Mouse (Mus musculus) testis, adult 2 months (tissue): ENCODE measurements around the gene Apbb1. TPM values are rescaled to one million over a fixed set of nuclear protein-coding genes. Genes with fewer than 3 reads are reported as not detected.
A peak's percentile ranks its signal among the peaks of the same experiment; 100 is the strongest.

Experiments used
- H3K27ac ChIP-seq: fragments of 200-500 bp; 2 replicates; pipeline ENCODE4 v1.5.1; 2012; ENCODE audit warnings: low read depth, low read length; ENCODE audit not compliant: control insufficient read depth, insufficient read depth
- H3K27me3 ChIP-seq: fragments of 200-500 bp; 2 replicates; pipeline ENCODE4 v1.6.1; 2012; ENCODE audit warnings: mild to moderate bottlenecking, low read length, moderate library complexity; ENCODE audit not compliant: control insufficient read depth, insufficient read depth
- H3K36me3 ChIP-seq: fragments of 200-500 bp; 2 replicates; pipeline ENCODE4 v1.6.1; 2012; ENCODE audit warnings: mild to moderate bottlenecking, low read length; ENCODE audit not compliant: control insufficient read depth, insufficient read depth
- H3K4me1 ChIP-seq: fragments of 200-500 bp; 2 replicates; pipeline ENCODE4 v1.6.1; 2012; ENCODE audit warnings: low read length; ENCODE audit not compliant: control insufficient read depth, insufficient read depth
- H3K4me3 ChIP-seq: fragments of 200-500 bp; 2 replicates; pipeline ENCODE4 v1.5.1; 2012; ENCODE audit warnings: low read depth, mild to moderate bottlenecking, low read length, moderate library complexity, mixed read lengths; ENCODE audit not compliant: control insufficient read depth
- CTCF ChIP-seq: fragments of 200-500 bp; IDR thresholded peaks from 2 replicates; pipeline ENCODE4 v1.5.1; 2012; ENCODE audit warnings: low read depth, mild to moderate bottlenecking, inconsistent platforms, low read length, moderate library complexity; ENCODE audit not compliant: control insufficient read depth, insufficient read depth, insufficient replicate concordance
- POLR2A ChIP-seq: fragments of 200-500 bp; IDR thresholded peaks from 2 replicates; pipeline ENCODE4 v1.6.1; 2012; ENCODE audit warnings: low read depth, mild to moderate bottlenecking, inconsistent platforms, low read length, moderate library complexity; ENCODE audit not compliant: control insufficient read depth
- polyA plus RNA-seq: library from polyadenylated mRNA; depleted of rRNA; stranded (reverse); fragments of >200 nt; gene quantifications from 2 replicates; pipeline ENCODE4 v1.2.3, GENCODE M21; 2012

Apbb1 gene
- polyA plus RNA-seq, 1 experiment = 33.9 TPM

DNA sequence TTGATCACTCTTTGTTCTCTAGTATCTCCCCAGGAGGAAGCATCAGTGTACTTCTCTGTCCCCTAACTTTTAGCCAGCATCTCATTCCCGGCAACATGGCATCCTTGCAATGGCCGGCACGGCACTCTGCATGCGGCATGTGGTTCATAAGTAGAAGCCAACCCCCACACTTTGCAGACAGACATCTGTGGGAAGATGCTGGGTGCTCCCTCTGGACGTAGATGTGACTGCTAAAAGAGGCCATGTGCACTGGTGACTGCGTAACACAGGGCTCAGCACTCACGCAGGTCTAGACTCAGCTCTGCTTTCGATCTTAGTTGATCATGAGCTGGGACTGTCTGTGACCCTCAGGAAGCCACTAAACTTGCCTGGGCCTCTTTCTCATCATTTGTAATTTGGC, 8.5 kb downstream of the Apbb1 start:
- no peak for TF ChIP-seq CTCF
- no peak for TF ChIP-seq POLR2A
- no peak overlapping the region for H3K4me3 ChIP-seq
- H3K4me1 ChIP-seq = peaks cover 9% of the 10 kb centered on the region
- H3K27me3 ChIP-seq = no peaks in the 10 kb centered on the region
- H3K36me3 ChIP-seq = no peaks in the 10 kb centered on the region
- H3K27ac ChIP-seq = no peak overlapping the region

DNA sequence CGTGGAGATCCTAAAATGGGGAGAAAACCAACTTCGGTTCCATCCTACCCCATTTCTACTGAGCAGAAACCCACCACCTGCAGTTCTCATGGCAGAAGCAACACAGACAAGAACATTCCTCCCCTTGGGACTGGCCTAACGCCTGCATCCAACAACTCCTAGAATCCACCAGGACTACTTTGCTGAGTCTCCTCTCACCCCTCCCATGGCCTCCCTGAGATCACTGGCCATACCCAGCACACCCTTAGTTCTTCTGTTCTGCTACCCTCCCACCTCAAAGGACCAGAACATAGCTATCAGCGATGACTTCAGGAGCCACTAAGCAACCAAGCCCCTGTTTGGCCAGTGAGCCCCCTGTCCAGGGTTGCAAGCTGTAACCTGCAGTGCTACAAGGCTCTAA, 10.7 kb downstream of the Apbb1 start:
- Histone ChIP-seq H3K27me3 (no peaks in the 10 kb centered on the region), H3K27ac (no peak overlapping the region), H3K36me3 (no peaks in the 10 kb centered on the region), H3K4me1 (peaks cover 9% of the 10 kb centered on the region), H3K4me3 (no peak overlapping the region)
- no peak for TF ChIP-seq CTCF
- TF ChIP-seq POLR2A = no peak

DNA sequence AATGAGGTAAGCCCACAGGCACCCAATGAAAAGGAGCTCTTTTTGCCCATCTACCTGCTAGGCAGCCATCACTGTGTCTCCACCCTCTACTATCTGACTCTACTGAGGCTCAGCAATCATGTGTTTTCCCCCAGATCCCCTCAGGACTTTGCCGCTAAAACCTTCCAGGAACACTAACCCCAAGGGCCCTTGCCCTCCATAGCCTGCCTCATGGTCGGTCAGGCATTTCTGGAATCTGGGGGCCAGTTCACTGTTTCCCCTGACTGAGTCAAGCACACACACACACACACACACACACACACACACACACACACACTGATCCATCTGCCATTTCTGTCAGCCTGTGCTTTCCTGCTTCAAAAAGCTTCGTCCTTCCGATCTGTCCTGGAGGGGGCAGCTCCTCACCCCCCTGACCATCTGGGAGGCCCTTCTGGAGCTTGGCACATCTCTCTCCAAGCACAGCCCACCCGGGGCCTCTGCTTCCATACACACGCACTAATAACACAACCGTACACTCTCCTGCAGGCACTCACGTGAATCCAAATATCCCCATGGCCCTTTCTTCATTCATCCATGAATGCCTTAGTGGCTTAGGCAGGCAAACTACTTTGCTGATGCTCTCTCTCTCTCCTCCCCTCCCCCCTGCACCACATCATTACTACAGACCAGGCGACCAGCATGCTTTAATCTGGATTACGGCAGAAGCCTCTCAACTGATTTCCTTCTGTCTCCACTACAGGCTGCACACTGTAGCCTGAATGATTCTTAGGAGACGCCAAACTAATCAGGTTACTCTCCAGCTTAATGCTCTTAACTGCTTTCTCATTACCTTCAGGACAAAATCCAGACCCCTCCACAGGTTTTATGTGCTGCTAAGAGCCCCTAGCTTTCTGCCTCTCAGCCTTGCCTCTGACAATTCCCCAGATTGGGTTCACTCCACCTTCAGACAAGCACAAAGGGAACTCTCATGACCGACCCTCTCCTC, 11.6 kb downstream of the Apbb1 start:
- TF ChIP-seq CTCF = no peak
- no peak for TF ChIP-seq POLR2A
- peaks cover 9% of the 10 kb centered on the region for H3K4me1 ChIP-seq
- H3K36me3 ChIP-seq = no peaks in the 10 kb centered on the region
- no peaks in the 10 kb centered on the region for H3K27me3 ChIP-seq
- no peak overlapping the region for H3K4me3 ChIP-seq
- no peak overlapping the region for H3K27ac ChIP-seq

DNA sequence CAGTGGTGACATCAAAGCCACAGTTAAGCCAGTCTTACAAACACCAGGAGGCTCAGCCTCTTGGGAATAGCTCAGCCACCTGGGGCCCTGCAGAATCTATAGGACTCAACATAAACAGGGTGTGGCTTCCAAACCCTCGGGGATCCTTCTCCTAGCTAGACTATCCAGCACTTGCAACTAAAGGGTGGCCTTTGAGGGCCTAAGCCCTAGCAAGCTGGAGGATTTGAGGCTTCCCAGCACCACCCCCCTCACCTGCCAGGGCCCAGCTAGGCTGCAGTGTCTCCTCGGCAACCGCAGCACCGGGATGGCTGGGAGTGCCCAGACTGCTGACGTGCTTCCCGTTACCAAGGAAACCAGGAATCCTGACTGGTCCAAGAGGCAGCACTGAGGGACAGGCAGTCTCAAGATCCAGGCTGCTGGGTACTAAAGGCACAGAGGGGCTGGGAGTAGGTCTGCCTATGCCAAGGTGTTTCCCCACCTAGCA, 12.4 kb downstream of the Apbb1 start:
- H3K27me3 ChIP-seq = no peaks in the 10 kb centered on the region
- TF ChIP-seq POLR2A = no peak
- TF ChIP-seq CTCF = no peak
- H3K36me3 ChIP-seq = no peaks in the 10 kb centered on the region
- H3K4me1 ChIP-seq = peaks cover 9% of the 10 kb centered on the region
- peak overlapping the region; percentile 3 for H3K4me3 ChIP-seq
- no peak overlapping the region for H3K27ac ChIP-seq

DNA sequence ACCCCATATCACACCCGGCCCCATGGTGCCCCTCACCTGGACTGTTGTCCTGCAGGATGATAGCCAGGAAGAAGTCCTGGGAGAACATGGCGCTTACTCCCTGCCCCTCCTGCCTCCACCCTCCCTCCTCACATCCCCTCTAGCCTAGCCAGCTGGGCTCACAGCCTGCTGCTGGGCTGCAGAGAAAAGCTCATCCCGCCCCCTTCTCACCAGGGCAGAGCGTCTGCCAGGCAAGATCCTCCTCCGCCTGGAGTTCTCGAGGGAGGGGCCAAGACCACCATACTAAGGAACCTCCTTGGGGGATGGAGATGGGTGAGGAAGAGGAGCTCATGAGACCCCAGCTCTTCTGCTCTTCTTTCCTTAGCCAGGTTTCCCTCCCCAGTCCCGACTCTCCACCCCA, 12.9 kb downstream of the Apbb1 start:
- peaks cover 9% of the 10 kb centered on the region for H3K4me1 ChIP-seq
- no peaks in the 10 kb centered on the region for H3K36me3 ChIP-seq
- H3K27ac ChIP-seq = no peak overlapping the region
- TF ChIP-seq POLR2A (no peak), CTCF (no peak)
- peak overlapping the region; percentile 32 for H3K4me3 ChIP-seq
- H3K27me3 ChIP-seq = no peaks in the 10 kb centered on the region

DNA sequence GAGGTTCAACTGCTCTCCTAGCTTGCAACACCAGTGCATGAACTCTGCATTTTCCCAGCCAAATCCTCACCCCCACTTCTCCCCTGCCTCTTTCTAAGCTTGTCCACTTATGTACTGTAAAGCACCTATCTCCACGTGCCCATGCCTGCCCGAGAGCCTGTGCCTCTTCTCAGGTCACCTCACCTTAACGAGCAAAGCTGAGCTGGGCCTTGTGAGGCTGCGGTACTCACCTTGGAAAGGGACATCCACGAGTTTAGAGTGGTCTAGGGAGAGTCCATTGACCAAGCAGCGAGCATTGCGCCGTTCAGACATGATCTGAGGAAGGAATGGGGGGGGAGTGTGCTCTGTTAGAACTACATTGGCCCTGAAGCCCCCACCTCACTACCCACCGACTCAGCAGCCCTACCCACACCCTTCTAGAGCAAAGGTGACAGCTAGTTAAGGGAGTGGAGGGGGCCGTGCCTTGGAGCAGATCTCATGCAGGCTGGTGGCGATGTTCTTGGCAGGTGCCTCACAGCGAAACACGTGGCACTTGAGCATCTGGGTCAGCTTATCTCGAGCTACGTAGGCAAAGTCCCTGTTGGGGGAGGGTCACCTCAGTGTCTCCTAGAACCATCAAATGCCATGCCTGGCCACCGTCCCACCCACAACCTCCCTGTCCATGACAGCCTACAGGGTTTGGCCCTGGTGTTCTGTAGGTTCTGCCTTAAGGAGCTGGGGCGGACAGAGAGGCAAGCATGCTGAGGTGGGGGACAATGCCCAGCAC, 16.2 kb downstream of the Apbb1 start:
- Histone ChIP-seq H3K27me3 (no peaks in the 10 kb centered on the region), H3K4me3 (no peak overlapping the region), H3K27ac (no peak overlapping the region), H3K36me3 (no peaks in the 10 kb centered on the region), H3K4me1 (peaks cover 9% of the 10 kb centered on the region)
- TF ChIP-seq POLR2A = no peak
- no peak for TF ChIP-seq CTCF

DNA sequence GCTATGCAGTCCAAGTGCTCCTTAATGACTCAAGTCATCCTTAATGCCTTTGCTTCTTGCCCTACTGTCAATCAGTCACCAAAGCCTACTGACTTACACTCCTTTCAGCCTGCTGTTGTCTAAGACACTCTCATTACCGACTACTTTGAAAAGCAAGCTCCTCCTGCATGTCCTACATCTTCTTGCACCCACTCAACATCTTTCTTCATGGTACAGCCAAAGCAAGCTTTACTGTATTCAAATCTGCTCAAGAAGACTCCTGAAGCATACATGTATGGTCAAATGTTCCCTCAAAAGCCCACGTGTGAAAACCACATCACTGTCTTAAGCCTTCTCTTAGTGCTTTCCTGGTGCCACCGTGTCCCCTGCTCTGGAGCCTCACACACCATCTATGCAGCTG, 18.1 kb downstream of the Apbb1 start:
- no peak for TF ChIP-seq POLR2A
- TF ChIP-seq CTCF = no peak
- no peak overlapping the region for H3K4me3 ChIP-seq
- no peak overlapping the region for H3K27ac ChIP-seq
- no peaks in the 10 kb centered on the region for H3K27me3 ChIP-seq
- H3K36me3 ChIP-seq = no peaks in the 10 kb centered on the region
- H3K4me1 ChIP-seq = peaks cover under 1% of the 10 kb centered on the region; the same call in 1 of the 2 replicates
